Comparison of ENCODE assay signal across 8 mouse cellular contexts in genomic region chr2:84887411-84888271, GRCm38 (mm10). TPM values are rescaled to one million over a fixed set of nuclear protein-coding genes. Genes with fewer than 3 reads are reported as not detected.
DNase-seq lines count a peak whose midpoint lies in the region; ATAC-seq and TF ChIP-seq lines count a peak whose summit lies in the region.

No protein-coding gene starts in this region.

- H3K4me1 ChIP-seq in bone marrow macrophage, adult 2 months (ENCODE audit: control insufficient read depth, insufficient read depth, low read length) = peaks cover 3% of the 10 kb centered on the region; the same call in 1 of the 2 replicates
- peaks cover 40% of the 10 kb centered on the region for H3K4me1 ChIP-seq in lung, embryonic 16.5 days (replicated peaks; ENCODE audit: control insufficient read depth, insufficient read depth, low read length)
- H3K4me1 ChIP-seq in olfactory bulb, adult 2 months (ENCODE audit: control insufficient read depth, insufficient read depth, low read length) = peaks cover 30% of the 10 kb centered on the region

- peak overlapping the region; percentile 96 for H3K4me2 ChIP-seq in lung, embryonic 16.5 days (ENCODE audit: low read depth, low read length)

- peak; percentile 6; the same call in 1 of the 2 replicates for ATAC-seq in lung, embryonic 16.5 days (ENCODE audit: low read depth)

- no peaks in the 10 kb centered on the region for H3K36me3 ChIP-seq in lung, embryonic 16.5 days (ENCODE audit: control insufficient read depth, insufficient read depth, low read length)

- DNase-seq in left cerebral cortex, postnatal 14 days (ENCODE audit: low spot score in 2 of 2) = peak; percentile 60 to 83
- no peak for DNase-seq in left cerebral cortex, adult 11 months (ENCODE audit: low spot score)
- DNase-seq in heart, adult 9 months (ENCODE audit: low spot score in 2 of 2) = peak; percentile 51 to 53
- peak; percentile 51 for DNase-seq in kidney, adult 9 months
- DNase-seq in gastrocnemius, postnatal 14 days = no peak

- TF ChIP-seq POLR2A in bone marrow macrophage, adult 2 months (IDR thresholded peaks at IDR 0.05; ENCODE audit: borderline replicate concordance, low read depth, low read length) = no peak
- TF ChIP-seq POLR2A in olfactory bulb, adult 2 months (IDR thresholded peaks at IDR 0.05; ENCODE audit: insufficient read depth, low read depth, low read length) = no peak

- H3K27me3 ChIP-seq in lung, embryonic 16.5 days (ENCODE audit: control insufficient read depth, insufficient read depth, low read depth, low read length) = peaks cover 65% of the 10 kb centered on the region

- H3K4me3 ChIP-seq in bone marrow macrophage, adult 2 months (ENCODE audit: insufficient read depth, low read length) = peak overlapping the region; percentile 45
- H3K4me3 ChIP-seq in lung, embryonic 16.5 days (ENCODE audit: low read length) = peak overlapping the region; percentile 62
- H3K4me3 ChIP-seq in olfactory bulb, adult 2 months (ENCODE audit: insufficient read depth, low read depth, low read length) = peak overlapping the region; percentile 56

- WGBS in lung, embryonic 16.5 days = under 1% methylated on average over 58 of the region's 58 CpGs
- WGBS in olfactory bulb, adult 2 months = under 1% methylated on average over 58 of the region's 58 CpGs

- H3K9ac ChIP-seq in lung, embryonic 16.5 days (ENCODE audit: low read length) = peak overlapping the region; percentile 52

- H3K9me3 ChIP-seq in lung, embryonic 16.5 days (ENCODE audit: control insufficient read depth, low read length) = no peaks in the 10 kb centered on the region

- TF ChIP-seq CTCF in bone marrow macrophage, adult 2 months (IDR thresholded peaks at IDR 0.05; ENCODE audit: low read depth, low read length) = peak; percentile 25; the same call in 1 of the 2 replicates
- TF ChIP-seq CTCF in olfactory bulb, adult 2 months (IDR thresholded peaks at IDR 0.05; ENCODE audit: insufficient read depth, low read depth, low read length) = no peak

- no peak overlapping the region for H3K27ac ChIP-seq in bone marrow macrophage, adult 2 months (ENCODE audit: insufficient read depth, low read depth, low read length)
- no peak overlapping the region for H3K27ac ChIP-seq in lung, embryonic 16.5 days (ENCODE audit: low read length)
- no peak overlapping the region for H3K27ac ChIP-seq in olfactory bulb, adult 2 months (ENCODE audit: insufficient read depth, low read depth, low read length)

- intact Hi-C loops in left cerebral cortex, postnatal 14 days (cut with DNase I) = loop anchor here (2.0 to 5.0 kb wide), 2 partner anchors 19 to 120 kb away; no protein-coding TSS in a partner anchor
- intact Hi-C loops in gastrocnemius, postnatal 14 days (cut with DNase I; ENCODE audit: low total_unique reads) = loop anchor here (5.0 kb wide), 1 partner anchor 55 kb away; no protein-coding TSS in a partner anchor

RNA-seq across cellular contexts. Expression of gene Rtn4rl2, which starts 1.1 kb away (rescaled TPM):
- total RNA-seq in left cerebral cortex, postnatal 14 days (2021) = 10 to 100 TPM; 92.2 to 95.0 TPM
- not detected in 2 replicates for polyA plus RNA-seq in bone marrow macrophage, adult 2 months (2012; ENCODE audit: insufficient read depth, insufficient read length, missing spikeins)
- 0.16 and 0.31 TPM in 2 replicates for polyA plus RNA-seq in lung, embryonic 16.5 days (2015; fragmentation: Nextera tagmentation; extraction: Ambion mirVana)
- not detected in 2 replicates for polyA plus RNA-seq in olfactory bulb, adult 2 months (2012; ENCODE audit: insufficient read depth, insufficient read length, low replicate concordance, missing spikeins)
- under 1 TPM; 0.55 to 0.64 TPM for total RNA-seq in gastrocnemius, postnatal 14 days (2021)

RNA-seq across cellular contexts. Expression of gene Slc43a3, which starts 48.7 kb away (rescaled TPM):
- total RNA-seq in left cerebral cortex, postnatal 14 days (2021) = 1 to 10 TPM in 1 of 2 experiments, under 1 TPM in 1; 0.99 to 1.1 TPM
- polyA plus RNA-seq in bone marrow macrophage, adult 2 months (2012; ENCODE audit: insufficient read depth, insufficient read length, missing spikeins) = 14.9 and 15.3 TPM in 2 replicates
- polyA plus RNA-seq in lung, embryonic 16.5 days (2015; fragmentation: Nextera tagmentation; extraction: Ambion mirVana) = 87.3 and 92.8 TPM in 2 replicates
- not detected in 2 replicates for polyA plus RNA-seq in olfactory bulb, adult 2 months (2012; ENCODE audit: insufficient read depth, insufficient read length, low replicate concordance, missing spikeins)
- total RNA-seq in gastrocnemius, postnatal 14 days (2021) = 10 to 100 TPM; 22.4 to 43.2 TPM

RNA-seq across cellular contexts. Expression of gene Slc43a1, which starts 49.0 kb away (rescaled TPM):
- total RNA-seq in left cerebral cortex, postnatal 14 days (2021) = under 1 TPM; 0.15 to 0.24 TPM
- polyA plus RNA-seq in bone marrow macrophage, adult 2 months (2012; ENCODE audit: insufficient read depth, insufficient read length, missing spikeins) = not detected in 2 replicates
- polyA plus RNA-seq in lung, embryonic 16.5 days (2015; fragmentation: Nextera tagmentation; extraction: Ambion mirVana) = 16.5 and 20.4 TPM in 2 replicates
- not detected in 2 replicates for polyA plus RNA-seq in olfactory bulb, adult 2 months (2012; ENCODE audit: insufficient read depth, insufficient read length, low replicate concordance, missing spikeins)
- total RNA-seq in gastrocnemius, postnatal 14 days (2021) = 10 to 100 TPM in 1 of 2 experiments, 1 to 10 TPM in 1; 6.2 to 16.1 TPM

Comparison
In these comparisons a context has a peak if more than half of its experiments do, and no peak if none do; other contexts are left out.
1. DNase-seq: peak in left cerebral cortex, postnatal 14 days (2 of 2), heart, adult 9 months (2 of 2) and kidney, adult 9 months (single experiment); none in left cerebral cortex, adult 11 months (single experiment) and gastrocnemius, postnatal 14 days (single experiment).
2. RNA of gene Slc43a3, which starts 48.7 kb away (polyA plus RNA-seq): 87.3 to 92.8 TPM in lung, embryonic 16.5 days and 14.9 to 15.3 TPM in bone marrow macrophage, adult 2 months; not detected in olfactory bulb, adult 2 months; every median in the first group is over 10 times any median in the second.
3. RNA of gene Slc43a1, which starts 49.0 kb away (polyA plus RNA-seq): 16.5 to 20.4 TPM in lung, embryonic 16.5 days; not detected in bone marrow macrophage, adult 2 months and not detected in olfactory bulb, adult 2 months; every median in the first group is over 10 times any median in the second.
4. Peak in every context shown above with its lines, with median percentiles within 50 percentile points of each other: H3K4me3 ChIP-seq.